Mouse (Mus musculus) CH12.LX (cell line): ENCODE data around the gene Cfap157. TPM values are rescaled to one million over a fixed set of nuclear protein-coding genes. Genes with fewer than 3 reads are reported as not detected.

Source experiments
- DNase-seq: peaks from one replicate; pipeline ENCODE4 v3.0.0-alpha.2; 2013; ENCODE audit errors: extremely low read depth
- H3K27ac ChIP-seq: 2 replicates; pipeline ENCODE4 v1.5.1; 2012; ENCODE audit warnings: low read depth, mild to moderate bottlenecking, control low read depth, moderate library complexity; ENCODE audit not compliant: insufficient read depth
- H3K27me3 ChIP-seq: replicated peaks from 2 replicates; pipeline ENCODE3; 2012; ENCODE audit warnings: inconsistent platforms
- H3K36me3 ChIP-seq, 2 experiments: replicated peaks in 1 of 2; 2 replicates each; pipeline versions ENCODE3 to v1.6.1; 2012; ENCODE audit warnings: inconsistent platforms in 1 of 2, low read length in 1 of 2, mild to moderate bottlenecking in 1 of 2, mixed read lengths in 1 of 2, moderate library complexity in 1 of 2; ENCODE audit not compliant: control insufficient read depth in 1 of 2, insufficient read depth in 1 of 2
- H3K4me1 ChIP-seq, 2 experiments: 2 replicates each; pipeline ENCODE4 v1.6.1; 2012; ENCODE audit warnings: inconsistent platforms in 1 of 2, moderate library complexity in 1 of 2; ENCODE audit not compliant: insufficient read depth in 2 of 2, control insufficient read depth in 1 of 2
- H3K4me2 ChIP-seq: 2 replicates; pipeline ENCODE4 v1.6.1; 2012; ENCODE audit warnings: low read depth, mild to moderate bottlenecking, control low read depth; ENCODE audit not compliant: poor library complexity, insufficient read depth, severe bottlenecking
- H3K4me3 ChIP-seq, 3 experiments: fragments of 150-350 bp in 1 of 3; sonication (generic) in 1 of 3; replicated peaks in 1 of 3; 2 replicates each; pipeline versions ENCODE3 to v1.5.1; 2011 to 2012; ENCODE audit warnings: low read depth in 2 of 3, low read length in 2 of 3, mild to moderate bottlenecking in 2 of 3, moderate library complexity in 2 of 3, control low read depth in 1 of 3, improper control_type of control experiment in 1 of 3, inconsistent platforms in 1 of 3, mixed read lengths in 1 of 3; ENCODE audit not compliant: poor library complexity in 1 of 3
- H3K79me2 ChIP-seq: replicated peaks from 2 replicates; pipeline ENCODE4 v1.6.1; 2012; ENCODE audit warnings: mild to moderate bottlenecking, moderate library complexity; ENCODE audit not compliant: control insufficient read depth, poor library complexity, insufficient read depth, severe bottlenecking; ENCODE audit errors: extremely low read depth
- H3K9ac ChIP-seq: 2 replicates; pipeline ENCODE4 v1.6.1; 2012; ENCODE audit warnings: low read depth, mild to moderate bottlenecking, control low read depth, moderate library complexity; ENCODE audit not compliant: insufficient read depth
- H3K9me3 ChIP-seq: replicated peaks from 2 replicates; pipeline ENCODE3; 2012; ENCODE audit warnings: low read length, inconsistent platforms, mixed read lengths
- BHLHE40 ChIP-seq: IDR thresholded peaks from 2 replicates; pipeline ENCODE4 v1.6.1; 2011; ENCODE audit warnings: mild to moderate bottlenecking, low read depth, low read length, improper control_type of control experiment
- CTCF ChIP-seq, 2 experiments: IDR thresholded peaks in 1 of 2; conservative IDR thresholded peaks in 1 of 2; 2 replicates each; pipeline ENCODE4 v1.5.1; 2011 to 2012; ENCODE audit warnings: low read depth in 2 of 2, low read length in 2 of 2, improper control_type of control experiment in 1 of 2, inconsistent platforms in 1 of 2, mild to moderate bottlenecking in 1 of 2, moderate library complexity in 1 of 2
- EP300 ChIP-seq: IDR thresholded peaks from 2 replicates; pipeline ENCODE4 v1.6.1; 2011; ENCODE audit warnings: low read length, improper control_type of control experiment
- HCFC1 ChIP-seq: IDR thresholded peaks from 2 replicates; pipeline ENCODE4 v1.6.1; 2012; ENCODE audit warnings: low read depth, mild to moderate bottlenecking, inconsistent platforms, low read length, improper control_type of control experiment
- IRF4 ChIP-seq: IDR thresholded peaks from 2 replicates; pipeline ENCODE4 v1.6.1; 2014; ENCODE audit warnings: low read depth, mild to moderate bottlenecking, inconsistent platforms, low read length, improper control_type of control experiment
- JUN ChIP-seq: IDR thresholded peaks from 2 replicates; pipeline ENCODE4 v1.6.1; 2011; ENCODE audit warnings: low read depth, mild to moderate bottlenecking, low read length, improper control_type of control experiment, moderate library complexity; ENCODE audit not compliant: insufficient read depth
- MAFK ChIP-seq: IDR thresholded peaks from 2 replicates; pipeline ENCODE4 v1.6.1; 2011; ENCODE audit warnings: low read length, improper control_type of control experiment; ENCODE audit not compliant: insufficient replicate concordance
- MAX ChIP-seq: IDR thresholded peaks from 2 replicates; pipeline ENCODE4 v1.6.1; 2011; ENCODE audit warnings: low read length, improper control_type of control experiment
- MEF2A ChIP-seq: IDR thresholded peaks from 2 replicates; pipeline ENCODE4 v1.6.1; 2014; ENCODE audit warnings: low read depth, mild to moderate bottlenecking, inconsistent platforms, low read length, improper control_type of control experiment, borderline replicate concordance
- MYC ChIP-seq: IDR thresholded peaks from 2 replicates; pipeline ENCODE4 v1.6.1; 2011; ENCODE audit warnings: low read depth, mild to moderate bottlenecking, improper control_type of control experiment, low read length
- PAX5 ChIP-seq: IDR thresholded peaks from 2 replicates; pipeline ENCODE4 v1.6.1; 2012; ENCODE audit warnings: low read length, inconsistent platforms, mixed read lengths
- POLR2A ChIP-seq: IDR thresholded peaks from 2 replicates; pipeline ENCODE4 v1.6.1; 2011; ENCODE audit warnings: low read depth, mild to moderate bottlenecking, improper control_type of control experiment, low read length
- POLR2AphosphoS2 ChIP-seq: IDR thresholded peaks from 2 replicates; pipeline ENCODE4 v1.6.1; 2011; ENCODE audit warnings: low read depth, low read length, improper control_type of control experiment
- RAD21 ChIP-seq: IDR thresholded peaks from 2 replicates; pipeline ENCODE4 v1.6.1; 2011; ENCODE audit warnings: low read depth, mild to moderate bottlenecking, low read length, improper control_type of control experiment, moderate library complexity
- RCOR1 ChIP-seq: conservative IDR thresholded peaks from 2 replicates; pipeline ENCODE4 v1.6.1; 2012; ENCODE audit warnings: low read depth, mild to moderate bottlenecking, inconsistent platforms, low read length, improper control_type of control experiment
- SMC3 ChIP-seq: IDR thresholded peaks from 2 replicates; pipeline ENCODE4 v1.6.1; 2011; ENCODE audit warnings: low read depth, low read length, improper control_type of control experiment
- TBP ChIP-seq: conservative IDR thresholded peaks from 2 replicates; pipeline ENCODE4 v1.6.1; 2011; ENCODE audit warnings: low read depth, low read length, improper control_type of control experiment
- TCF12 ChIP-seq: IDR thresholded peaks from 2 replicates; pipeline ENCODE4 v1.6.1; 2014; ENCODE audit warnings: low read depth, mild to moderate bottlenecking, inconsistent platforms, low read length, improper control_type of control experiment
- UBTF ChIP-seq: IDR thresholded peaks from 2 replicates; pipeline ENCODE4 v1.6.1; 2012; ENCODE audit warnings: low read depth, mild to moderate bottlenecking, inconsistent platforms, low read length, improper control_type of control experiment, moderate library complexity
- USF1 ChIP-seq: IDR thresholded peaks from 2 replicates; pipeline ENCODE4 v1.6.1; 2014; ENCODE audit warnings: low read depth, mild to moderate bottlenecking, inconsistent platforms, low read length, improper control_type of control experiment
- USF2 ChIP-seq: conservative IDR thresholded peaks from 2 replicates; pipeline ENCODE4 v1.6.1; 2011; ENCODE audit warnings: low read depth, low read length, improper control_type of control experiment
- ZC3H11A ChIP-seq: IDR thresholded peaks from 2 replicates; pipeline ENCODE4 v1.6.1; 2012; ENCODE audit warnings: low read depth, mild to moderate bottlenecking, inconsistent platforms, low read length, improper control_type of control experiment
- ZMIZ1 ChIP-seq: IDR thresholded peaks from 2 replicates; pipeline ENCODE4 v1.6.1; 2012; ENCODE audit warnings: low read depth, mild to moderate bottlenecking, inconsistent platforms, low read length, improper control_type of control experiment
- ZNF384 ChIP-seq: IDR thresholded peaks from 2 replicates; pipeline ENCODE4 v1.6.1; 2012; ENCODE audit warnings: low read depth, low read length, improper control_type of control experiment, inconsistent platforms
- dilution Hi-C: fragments of 300-500 bp; cut with MboI; formaldehyde crosslinking; loops from 2 replicates; pipeline ENCODE4 v1.14.3; 2020; ENCODE audit warnings: low sequenced_read_pairs; ENCODE audit not compliant: extremely low pct_unique_long_range_greater_than_20kb, extremely low pct_ligation_motif_present
- in situ Hi-C: fragments of 300-500 bp; cut with MboI; formaldehyde crosslinking; loops from 3 replicates; pipeline ENCODE4 v1.14.3; 2019; ENCODE audit warnings: low sequenced_read_pairs, low pct_ligation_motif_present, low pct_unique_long_range_greater_than_20kb, mixed read lengths
- polyA plus RNA-seq: library from polyadenylated mRNA; unstranded; fragments of >175 nt; gene quantifications from 2 replicates; pipeline ENCODE4 v1.2.1, GENCODE M21; 2012; ENCODE audit warnings: low read depth; ENCODE audit not compliant: insufficient read length
- total RNA-seq, 2 experiments: library from RNA; depleted of rRNA; stranded (reverse); fragments of 300-350 nt in 1 of 2; fragments of >200 nt in 1 of 2; gene quantifications; 2 replicates each; pipeline ENCODE4 v1.2.3; 2012 to 2014

The Cfap157 gene
- total and polyA plus RNA-seq, 3 experiments, result 0.23 TPM; not detected in 2

GRCm38 (mm10) chr2:32816946-32817581, 32.8 kb upstream of the Cfap157 start:
- H3K4me1 ChIP-seq, result peaks cover 3 to 25% of the 10 kb centered on the region in 2 experiments
- in situ Hi-C loops, result no loop called here
- dilution Hi-C loops, result no loop called here
- no peaks in the 10 kb centered on the region for H3K9me3 ChIP-seq
- H3K4me2 ChIP-seq, result peak overlapping the region; percentile 44; the same call in 1 of the 2 replicates
- H3K27ac ChIP-seq, result no peak overlapping the region
- H3K9ac ChIP-seq, result no peak overlapping the region
- peaks cover 0 to 39% of the 10 kb centered on the region in 2 experiments for H3K36me3 ChIP-seq
- TF ChIP-seq SMC3 (no peak), TCF12 (no peak), RCOR1 (no peak), USF1 (no peak), POLR2AphosphoS2 (no peak)
- no peaks in the 10 kb centered on the region for H3K27me3 ChIP-seq
- DNase-seq, result peak; percentile 46
- peak overlapping the region in 1 of 3 experiments; percentile 13 for H3K4me3 ChIP-seq
- no peaks in the 10 kb centered on the region for H3K79me2 ChIP-seq

DNA sequence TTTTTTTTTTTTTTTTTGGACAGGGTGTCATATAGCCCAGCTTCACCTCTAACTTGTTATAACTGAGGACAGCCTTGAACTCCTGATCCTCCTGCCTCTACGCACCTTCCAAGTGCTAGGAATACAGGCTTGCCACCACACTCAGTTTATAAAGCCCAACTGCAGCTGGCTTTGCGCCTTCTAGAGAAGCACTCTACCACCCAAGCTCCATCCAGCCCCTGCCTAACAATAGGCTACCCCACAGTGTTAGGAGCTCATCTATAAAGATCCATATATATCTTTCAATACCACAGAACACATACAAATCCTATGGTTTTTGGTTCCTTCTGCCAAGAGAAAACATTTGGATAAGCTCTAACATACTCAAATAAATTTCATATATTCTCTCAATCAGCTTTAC, 32.3 kb upstream of the Cfap157 start:
- TF ChIP-seq BHLHE40 (no peak), EP300 (no peak), RAD21 (no peak), JUN (no peak), MAX (no peak)
- TF ChIP-seq, all 38 proteins: peak for 0
- H3K9me3 ChIP-seq, result no peaks in the 10 kb centered on the region
- peaks cover 3 to 20% of the 10 kb centered on the region in 2 experiments for H3K4me1 ChIP-seq
- H3K79me2 ChIP-seq, result no peaks in the 10 kb centered on the region
- no peak for DNase-seq
- H3K4me2 ChIP-seq, result no peak overlapping the region
- H3K27ac ChIP-seq, result no peak overlapping the region
- H3K9ac ChIP-seq, result no peak overlapping the region
- no peaks in the 10 kb centered on the region for H3K27me3 ChIP-seq
- peaks cover 0 to 43% of the 10 kb centered on the region in 2 experiments for H3K36me3 ChIP-seq
- H3K4me3 ChIP-seq, result no peak overlapping the region
- dilution Hi-C loops (no loop called here), in situ Hi-C loops (no loop called here)

DNA sequence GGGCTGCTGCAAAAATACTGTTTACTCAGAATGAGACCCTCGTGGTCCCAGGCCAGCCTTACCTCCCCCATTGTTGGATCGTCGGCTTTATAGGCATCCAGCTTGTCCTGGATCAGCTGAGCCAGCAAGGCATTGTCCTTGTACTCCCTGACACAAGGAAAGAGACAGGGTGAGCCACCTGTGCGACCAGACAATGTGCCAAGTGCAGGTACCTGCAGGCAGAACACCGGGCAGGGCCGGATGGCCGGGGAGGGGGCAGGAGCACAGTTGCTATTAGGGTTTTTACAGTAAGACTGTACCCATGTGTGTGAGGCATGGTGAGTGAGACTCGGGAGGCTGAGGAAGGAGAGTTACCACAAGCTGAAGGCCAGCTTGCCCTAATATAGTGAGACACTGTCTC, 27.7 kb upstream of the Cfap157 start:
- H3K79me2 ChIP-seq, result no peaks in the 10 kb centered on the region
- DNase-seq, result no peak
- H3K9ac ChIP-seq, result no peak overlapping the region
- H3K9me3 ChIP-seq, result no peaks in the 10 kb centered on the region
- H3K36me3 ChIP-seq, result peaks cover 0 to 54% of the 10 kb centered on the region in 2 experiments
- H3K27ac ChIP-seq, result no peak overlapping the region
- H3K4me3 ChIP-seq, result no peak overlapping the region
- no peak for TF ChIP-seq ZC3H11A
- no peak for TF ChIP-seq ZMIZ1
- no peak for TF ChIP-seq USF2
- TF ChIP-seq MYC, result no peak
- no peak for TF ChIP-seq JUN
- no peak for TF ChIP-seq SMC3
- TF ChIP-seq MAFK, result no peak
- no peak for TF ChIP-seq EP300
- TF ChIP-seq POLR2A, result no peak
- no peak for TF ChIP-seq MEF2A
- no peak for TF ChIP-seq UBTF
- TF ChIP-seq PAX5, result no peak
- TF ChIP-seq TBP, result no peak
- no peak for TF ChIP-seq CTCF (conservative IDR thresholded peaks at IDR 0.05 in 1 of 2, IDR thresholded peaks at IDR 0.05 in 1 of 2; ENCODE audit: low read depth in 2 of 2, low read length in 2 of 2)
- TF ChIP-seq ZNF384, result no peak
- no peak for TF ChIP-seq IRF4
- TF ChIP-seq HCFC1, result no peak
- dilution Hi-C loops (no loop called here), in situ Hi-C loops (no loop called here)
- H3K4me1 ChIP-seq, result peaks cover 2 to 6% of the 10 kb centered on the region in 2 experiments; a peak in 3 of 4 replicates
- no peak overlapping the region for H3K4me2 ChIP-seq
- no peaks in the 10 kb centered on the region for H3K27me3 ChIP-seq
